Mouse (Mus musculus): ENCODE results near the gene Adipor2.
A peak's percentile ranks its signal among the peaks of the same experiment; 100 is the strongest.
"Not testable (repeated sequence)": the region's sequence is repeated elsewhere in the genome, so short reads cannot be mapped to it uniquely, and the experiment has no call there.

The Adipor2 gene

GRCm38 (mm10) chr6:119389089-119389488 is 28.4 kb downstream of the Adipor2 start:
- peak; percentile 57 for DNase-seq (ENCODE audit: low spot score)

- DNase-seq (ENCODE audit: low spot score) = peak; percentile 99
Measured at GRCm38 (mm10) chr6:119388650-119389012, 28.9 kb downstream of the Adipor2 start.

- peak; percentile 70 for DNase-seq (ENCODE audit: low spot score)
Measured at GRCm38 (mm10) chr6:119387801-119388649, 29.5 kb downstream of the Adipor2 start.

- DNase-seq (ENCODE audit: low spot score) = no peak
Measured at GRCm38 (mm10) chr6:119386821-119387220, 30.7 kb downstream of the Adipor2 start.

GRCm38 (mm10) chr6:119386421-119386820 is 31.1 kb downstream of the Adipor2 start:
- DNase-seq (ENCODE audit: low spot score) = no peak

- no peak for DNase-seq (ENCODE audit: low spot score)
Measured at GRCm38 (mm10) chr6:119385668-119386067, 31.8 kb downstream of the Adipor2 start.

- DNase-seq (ENCODE audit: low spot score) = no peak
Measured at GRCm38 (mm10) chr6:119378631-119379030, 38.9 kb downstream of the Adipor2 start.

GRCm38 (mm10) chr6:119377613-119378012 is 39.9 kb downstream of the Adipor2 start:
- no peak for DNase-seq (ENCODE audit: low spot score)

- no peak for DNase-seq (ENCODE audit: low spot score)
Measured at GRCm38 (mm10) chr6:119375035-119375434, 42.5 kb downstream of the Adipor2 start.

- no peak for DNase-seq (ENCODE audit: low spot score)
Measured at GRCm38 (mm10) chr6:119373000-119373705, 44.4 kb downstream of the Adipor2 start.

GRCm38 (mm10) chr6:119372237-119372636 is 45.3 kb downstream of the Adipor2 start:
- no peak for DNase-seq (ENCODE audit: low spot score)

GRCm38 (mm10) chr6:119371624-119372023 is 45.9 kb downstream of the Adipor2 start:
- DNase-seq (ENCODE audit: low spot score) = no peak

- DNase-seq (ENCODE audit: low spot score) = no peak
Measured at GRCm38 (mm10) chr6:119367382-119367781, 50.1 kb downstream of the Adipor2 start.

- not testable (repeated sequence) for DNase-seq (ENCODE audit: low spot score)
Measured at GRCm38 (mm10) chr6:119366800-119367199, 50.7 kb downstream of the Adipor2 start.

GRCm38 (mm10) chr6:119363593-119363992 is 53.9 kb downstream of the Adipor2 start:
- DNase-seq (ENCODE audit: low spot score) = no peak

GRCm38 (mm10) chr6:119360925-119361702 is 56.4 kb downstream of the Adipor2 start:
- DNase-seq (ENCODE audit: low spot score) = no peak

GRCm38 (mm10) chr6:119360250-119360649 is 57.3 kb downstream of the Adipor2 start:
- DNase-seq (ENCODE audit: low spot score) = not testable (repeated sequence)

GRCm38 (mm10) chr6:119358020-119358571 is 59.4 kb downstream of the Adipor2 start:
- DNase-seq (ENCODE audit: low spot score) = no peak

GRCm38 (mm10) chr6:119352501-119352900 is 65.0 kb downstream of the Adipor2 start:
- no peak for DNase-seq (ENCODE audit: low spot score)

GRCm38 (mm10) chr6:119351656-119352055 is 65.8 kb downstream of the Adipor2 start:
- DNase-seq (ENCODE audit: low spot score) = no peak

GRCm38 (mm10) chr6:119350703-119351198 is 66.8 kb downstream of the Adipor2 start:
- no peak for DNase-seq (ENCODE audit: low spot score)

- DNase-seq (ENCODE audit: low spot score) = peak; percentile 94
Measured at GRCm38 (mm10) chr6:119348234-119348633, 69.3 kb downstream of the Adipor2 start.

Data from embryo, embryonic 10.5 days (tissue).